Mouse (Mus musculus): ENCODE results near the gene Sf3b1.

The Sf3b1 gene

GRCm38 (mm10) chr1:55028512-55029249 is 1.4 kb upstream of the Sf3b1 start:
- DNase-seq (ENCODE audit: low read depth, low spot score) = peak; percentile 75

- no peak for DNase-seq (ENCODE audit: low read depth, low spot score)
These were observed 685 bp upstream of the Sf3b1 start for GRCm38 (mm10) chr1:55027966-55028365.

- no peak for DNase-seq (ENCODE audit: low read depth, low spot score)
These were observed 633 bp downstream of the Sf3b1 start for GRCm38 (mm10) chr1:55026444-55027252.

GRCm38 (mm10) chr1:55025656-55026430 is 1.4 kb downstream of the Sf3b1 start:
- peak; percentile 54 for DNase-seq (ENCODE audit: low read depth, low spot score)

- DNase-seq (ENCODE audit: low read depth, low spot score) = no peak
These were observed 5.4 kb downstream of the Sf3b1 start for GRCm38 (mm10) chr1:55021907-55022306.

GRCm38 (mm10) chr1:55012513-55012912 is 14.8 kb downstream of the Sf3b1 start:
- DNase-seq (ENCODE audit: low read depth, low spot score) = peak; percentile 35

- peak; percentile 50 for DNase-seq (ENCODE audit: low read depth, low spot score)
These were observed 19.0 kb downstream of the Sf3b1 start for GRCm38 (mm10) chr1:55008313-55008712.

GRCm38 (mm10) chr1:54993581-54993980 is 33.7 kb downstream of the Sf3b1 start:
- no peak for DNase-seq (ENCODE audit: low read depth, low spot score)

- DNase-seq (ENCODE audit: low read depth, low spot score) = no peak
These were observed 41.0 kb downstream of the Sf3b1 start for GRCm38 (mm10) chr1:54986248-54986647.

- no peak for DNase-seq (ENCODE audit: low read depth, low spot score)
These were observed 41.5 kb downstream of the Sf3b1 start for GRCm38 (mm10) chr1:54985831-54986230.

GRCm38 (mm10) chr1:54984154-54984553 is 43.1 kb downstream of the Sf3b1 start:
- no peak for DNase-seq (ENCODE audit: low read depth, low spot score)

GRCm38 (mm10) chr1:54983339-54983738 is 43.9 kb downstream of the Sf3b1 start:
- peak; percentile 17 for DNase-seq (ENCODE audit: low read depth, low spot score)

- no peak for DNase-seq (ENCODE audit: low read depth, low spot score)
These were observed 44.6 kb downstream of the Sf3b1 start for GRCm38 (mm10) chr1:54982636-54983035.

GRCm38 (mm10) chr1:54979226-54979984 is 47.9 kb downstream of the Sf3b1 start:
- DNase-seq (ENCODE audit: low read depth, low spot score) = peak; percentile 54

GRCm38 (mm10) chr1:54971687-54972404 is 55.4 kb downstream of the Sf3b1 start:
- no peak for DNase-seq (ENCODE audit: low read depth, low spot score)

- DNase-seq (ENCODE audit: low read depth, low spot score) = no peak
These were observed 60.4 kb downstream of the Sf3b1 start for GRCm38 (mm10) chr1:54966858-54967257.

- no peak for DNase-seq (ENCODE audit: low read depth, low spot score)
These were observed 61.9 kb downstream of the Sf3b1 start for GRCm38 (mm10) chr1:54965159-54965995.

GRCm38 (mm10) chr1:54961724-54962123 is 65.6 kb downstream of the Sf3b1 start:
- no peak for DNase-seq (ENCODE audit: low read depth, low spot score)

- no peak for DNase-seq (ENCODE audit: low read depth, low spot score)
These were observed 66.6 kb downstream of the Sf3b1 start for GRCm38 (mm10) chr1:54960613-54961165.
